Mouse (Mus musculus) liver, embryonic 14.5 days (tissue): ENCODE measurements around the gene Plekhh3.

Experiments used
- CTCF ChIP-seq: IDR thresholded peaks from 2 replicates; pipeline ENCODE4 v1.5.1; 2016; ENCODE audit warnings: antibody characterized with exemption, low read depth, control low read depth
- EP300 ChIP-seq: IDR thresholded peaks from 2 replicates; pipeline ENCODE4 v1.6.1; 2016; ENCODE audit warnings: antibody characterized with exemption, low read depth

DNA sequence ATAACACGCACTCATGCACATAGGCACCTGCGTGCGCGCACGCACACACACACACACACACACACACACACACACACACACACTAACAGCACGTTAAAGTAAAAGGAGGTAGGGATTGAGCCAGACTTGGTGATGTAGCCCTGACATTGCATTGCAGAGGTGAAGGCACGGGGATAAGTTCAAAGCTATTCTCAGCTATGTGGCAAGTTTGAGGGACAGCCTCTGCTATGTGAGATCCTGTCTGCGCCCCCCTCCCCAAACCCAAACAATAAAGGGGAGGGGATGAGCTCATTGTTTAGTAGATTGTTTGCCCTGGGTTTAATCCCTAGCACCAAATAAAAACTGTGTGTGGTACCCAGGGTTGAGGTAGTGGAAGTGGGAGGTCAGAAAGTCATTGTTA is 30.1 kb downstream of the Plekhh3 start:
- TF ChIP-seq CTCF (no peak), EP300 (no peak)
